Mouse (Mus musculus): ENCODE measurements around the gene Heyl. TPM values are rescaled to one million over a fixed set of nuclear protein-coding genes. Genes with fewer than 3 reads are reported as not detected.
"Not testable (repeated sequence)": the region's sequence is repeated elsewhere in the genome, so short reads cannot be mapped to it uniquely, and the experiment has no call there.

The Heyl gene
- polyA plus RNA-seq, 1 experiment from 2014 or later, result 5.6 TPM

- H3K4me1 ChIP-seq (ENCODE audit: control insufficient read depth, insufficient read depth, low read length), result peaks cover 19% of the 10 kb centered on the region
- peaks cover 24% of the 10 kb centered on the region for H3K36me3 ChIP-seq (ENCODE audit: control insufficient read depth, insufficient read depth, low read length)
- no peak overlapping the region for H3K27ac ChIP-seq (ENCODE audit: low read length)
- no peak for ATAC-seq
- WGBS, result 90% methylated on average over 12 of the region's 12 CpGs
- no peak overlapping the region for H3K4me2 ChIP-seq (ENCODE audit: low read length)
- H3K9me3 ChIP-seq (replicated peaks; ENCODE audit: control insufficient read depth, low read length, poor library complexity, severe bottlenecking), result no peaks in the 10 kb centered on the region
- no peak overlapping the region for H3K9ac ChIP-seq (ENCODE audit: low read depth, low read length)
- H3K27me3 ChIP-seq (ENCODE audit: control insufficient read depth, insufficient read depth, low read depth, low read length), result no peaks in the 10 kb centered on the region
- no peak overlapping the region for H3K4me3 ChIP-seq (ENCODE audit: low read depth, low read length)
Measured at GRCm38 (mm10) chr4:123289038-123289437, 55.7 kb downstream of the Heyl start.

DNA sequence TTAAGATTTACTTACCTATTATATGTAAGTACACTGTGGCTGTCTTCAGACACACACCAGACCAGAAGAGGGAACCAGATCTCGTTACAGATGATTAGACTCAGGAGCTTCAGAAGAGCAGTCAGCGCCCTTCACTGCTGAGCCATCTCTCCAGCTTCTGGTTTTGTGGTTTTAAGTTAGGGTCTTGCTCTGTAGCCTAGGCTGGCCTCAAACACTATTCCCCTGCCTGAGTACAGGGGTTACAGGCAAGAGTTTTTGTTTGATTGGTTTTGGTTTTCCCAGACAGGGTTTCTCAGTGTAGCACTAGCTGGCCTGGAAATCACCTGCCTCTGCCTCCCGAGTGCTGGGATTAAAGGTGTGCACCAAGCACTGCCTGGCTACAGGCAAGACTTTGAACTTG, 59.0 kb downstream of the Heyl start:
- peaks cover 45% of the 10 kb centered on the region for H3K36me3 ChIP-seq (ENCODE audit: control insufficient read depth, insufficient read depth, low read length)
- no peaks in the 10 kb centered on the region for H3K4me1 ChIP-seq (ENCODE audit: control insufficient read depth, insufficient read depth, low read length)
- H3K9ac ChIP-seq (ENCODE audit: low read depth, low read length), result no peak overlapping the region
- ATAC-seq, result no peak
- H3K4me3 ChIP-seq (ENCODE audit: low read depth, low read length), result no peak overlapping the region
- no peak overlapping the region for H3K4me2 ChIP-seq (ENCODE audit: low read length)
- H3K27me3 ChIP-seq (ENCODE audit: control insufficient read depth, insufficient read depth, low read depth, low read length), result no peaks in the 10 kb centered on the region
- WGBS, result 94% methylated on average over 3 of the region's 3 CpGs
- H3K9me3 ChIP-seq (replicated peaks; ENCODE audit: control insufficient read depth, low read length, poor library complexity, severe bottlenecking), result no peaks in the 10 kb centered on the region
- no peak overlapping the region for H3K27ac ChIP-seq (ENCODE audit: low read length)

DNA sequence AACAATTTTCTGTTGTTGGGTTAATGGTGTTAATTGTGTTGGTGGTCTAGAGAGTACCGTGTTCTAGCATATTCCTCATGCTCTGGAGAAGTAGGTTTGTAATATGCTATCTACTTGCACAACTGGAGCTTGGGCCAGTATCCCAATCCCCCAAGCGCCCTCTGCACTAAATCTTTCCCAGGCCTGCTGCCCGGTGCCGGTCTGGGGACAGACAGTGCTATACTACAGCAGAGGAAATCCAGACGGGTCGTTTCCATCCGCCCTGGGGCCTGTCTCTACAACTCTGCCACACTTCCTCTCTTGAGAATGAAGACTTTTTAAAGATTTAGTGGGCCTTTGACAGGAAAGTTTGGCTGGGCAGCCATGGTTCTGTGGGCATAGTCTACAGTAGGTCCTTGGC, 59.6 kb downstream of the Heyl start:
- no peaks in the 10 kb centered on the region for H3K9me3 ChIP-seq (replicated peaks; ENCODE audit: control insufficient read depth, low read length, poor library complexity, severe bottlenecking)
- H3K4me1 ChIP-seq (ENCODE audit: control insufficient read depth, insufficient read depth, low read length), result no peaks in the 10 kb centered on the region
- no peak overlapping the region for H3K27ac ChIP-seq (ENCODE audit: low read length)
- H3K27me3 ChIP-seq (ENCODE audit: control insufficient read depth, insufficient read depth, low read depth, low read length), result no peaks in the 10 kb centered on the region
- H3K36me3 ChIP-seq (ENCODE audit: control insufficient read depth, insufficient read depth, low read length), result peaks cover 46% of the 10 kb centered on the region
- no peak overlapping the region for H3K4me3 ChIP-seq (ENCODE audit: low read depth, low read length)
- 92% methylated on average over 7 of the region's 7 CpGs for WGBS
- H3K4me2 ChIP-seq (ENCODE audit: low read length), result no peak overlapping the region
- no peak for ATAC-seq
- no peak overlapping the region for H3K9ac ChIP-seq (ENCODE audit: low read depth, low read length)

DNA sequence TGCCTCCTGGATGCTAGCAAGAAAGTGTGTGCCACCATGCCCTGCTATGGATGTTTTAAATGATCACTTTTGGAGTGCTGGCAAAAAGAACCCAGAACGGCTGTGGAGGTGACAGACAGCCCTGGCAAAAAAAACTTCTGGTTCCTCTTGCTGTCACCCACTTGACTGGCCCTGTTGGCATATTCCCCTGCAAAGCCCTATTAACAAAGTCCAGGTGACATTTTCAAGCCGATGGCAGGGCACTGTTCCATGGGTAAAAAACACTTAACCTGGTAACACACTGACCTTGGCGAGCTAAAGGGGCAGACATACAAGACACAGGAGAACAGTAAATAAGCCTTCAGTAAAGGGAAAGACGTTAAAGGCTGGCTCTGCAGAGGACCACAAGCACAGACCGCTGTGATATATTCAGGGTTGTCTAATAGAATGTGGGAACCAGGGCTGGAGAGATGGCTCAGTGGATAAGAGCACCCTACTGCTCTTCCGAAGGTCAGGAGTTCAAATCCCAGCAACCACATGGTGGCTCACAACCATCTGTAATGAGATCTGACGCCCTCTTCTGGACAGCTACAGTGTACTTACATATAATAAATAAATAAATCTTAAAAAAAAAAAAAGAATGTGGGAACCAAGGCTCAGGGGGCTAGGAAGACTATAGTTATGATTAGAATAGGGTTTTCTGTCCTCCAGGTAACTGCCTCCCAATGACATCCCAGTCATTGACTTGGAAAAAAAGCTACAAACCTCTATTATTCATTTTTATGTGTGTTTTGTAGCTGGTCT, 60.5 kb downstream of the Heyl start:
- Histone ChIP-seq H3K4me1 (ENCODE audit: control insufficient read depth, insufficient read depth, low read length) (no peaks in the 10 kb centered on the region), H3K9me3 (replicated peaks; ENCODE audit: control insufficient read depth, low read length, poor library complexity, severe bottlenecking) (no peaks in the 10 kb centered on the region), H3K4me2 (ENCODE audit: low read length) (no peak overlapping the region), H3K27me3 (ENCODE audit: control insufficient read depth, insufficient read depth, low read depth, low read length) (no peaks in the 10 kb centered on the region), H3K27ac (ENCODE audit: low read length) (no peak overlapping the region), H3K36me3 (ENCODE audit: control insufficient read depth, insufficient read depth, low read length) (peaks cover 50% of the 10 kb centered on the region), H3K4me3 (ENCODE audit: low read depth, low read length) (no peak overlapping the region), H3K9ac (ENCODE audit: low read depth, low read length) (no peak overlapping the region)
- WGBS, result 85% methylated on average over 7 of the region's 7 CpGs
- no peak for ATAC-seq

GRCm38 (mm10) chr4:123295026-123295425, 61.7 kb downstream of the Heyl start:
- not testable (repeated sequence) for H3K4me2 ChIP-seq (ENCODE audit: low read length); H3K9ac ChIP-seq (ENCODE audit: low read depth, low read length); H3K4me3 ChIP-seq (ENCODE audit: low read depth, low read length); H3K4me1 ChIP-seq (ENCODE audit: control insufficient read depth, insufficient read depth, low read length); H3K27me3 ChIP-seq (ENCODE audit: control insufficient read depth, insufficient read depth, low read depth, low read length); H3K9me3 ChIP-seq (replicated peaks; ENCODE audit: control insufficient read depth, low read length, poor library complexity, severe bottlenecking); ATAC-seq; H3K27ac ChIP-seq (ENCODE audit: low read length)
- H3K36me3 ChIP-seq (ENCODE audit: control insufficient read depth, insufficient read depth, low read length), result peaks cover 46% of the 10 kb centered on the region
- 94% methylated on average over 15 of the region's 15 CpGs for WGBS

DNA sequence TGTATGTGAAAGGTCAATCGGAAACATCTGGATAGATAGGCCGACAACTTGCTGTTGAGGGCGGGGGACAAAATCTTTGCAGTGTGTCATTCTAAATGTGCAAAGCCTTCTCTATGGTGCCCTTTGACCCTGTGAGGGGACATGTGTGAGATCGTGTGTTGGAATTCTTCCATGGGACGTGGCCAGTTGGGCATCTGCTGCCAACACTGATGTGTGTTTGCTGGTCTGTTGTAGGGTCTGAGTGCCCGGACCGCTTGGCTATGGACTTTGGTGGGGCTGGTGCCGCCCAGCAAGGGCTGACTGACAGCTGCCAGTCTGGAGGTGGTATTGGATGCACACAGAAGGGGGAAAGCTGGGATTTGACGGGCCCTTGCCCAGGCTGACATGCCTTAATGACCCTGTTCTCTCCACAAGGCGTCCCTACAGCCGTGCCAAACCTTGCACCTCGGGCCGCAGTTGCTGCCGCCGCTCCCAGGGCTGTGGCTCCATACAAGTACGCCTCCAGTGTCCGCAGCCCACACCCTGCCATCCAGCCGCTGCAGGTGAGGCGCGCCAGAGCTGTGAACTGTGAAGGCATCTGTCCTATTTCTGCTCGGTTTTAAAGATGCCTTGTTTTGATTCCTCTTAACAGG, 62.3 kb downstream of the Heyl start:
- Histone ChIP-seq H3K4me3 (ENCODE audit: low read depth, low read length) (no peak overlapping the region), H3K4me1 (ENCODE audit: control insufficient read depth, insufficient read depth, low read length) (no peaks in the 10 kb centered on the region), H3K9ac (ENCODE audit: low read depth, low read length) (no peak overlapping the region), H3K36me3 (ENCODE audit: control insufficient read depth, insufficient read depth, low read length) (peaks cover 45% of the 10 kb centered on the region), H3K4me2 (ENCODE audit: low read length) (no peak overlapping the region), H3K27me3 (ENCODE audit: control insufficient read depth, insufficient read depth, low read depth, low read length) (no peaks in the 10 kb centered on the region), H3K9me3 (replicated peaks; ENCODE audit: control insufficient read depth, low read length, poor library complexity, severe bottlenecking) (no peaks in the 10 kb centered on the region), H3K27ac (ENCODE audit: low read length) (no peak overlapping the region)
- ATAC-seq, result no peak
- 94% methylated on average over 21 of the region's 21 CpGs for WGBS

DNA sequence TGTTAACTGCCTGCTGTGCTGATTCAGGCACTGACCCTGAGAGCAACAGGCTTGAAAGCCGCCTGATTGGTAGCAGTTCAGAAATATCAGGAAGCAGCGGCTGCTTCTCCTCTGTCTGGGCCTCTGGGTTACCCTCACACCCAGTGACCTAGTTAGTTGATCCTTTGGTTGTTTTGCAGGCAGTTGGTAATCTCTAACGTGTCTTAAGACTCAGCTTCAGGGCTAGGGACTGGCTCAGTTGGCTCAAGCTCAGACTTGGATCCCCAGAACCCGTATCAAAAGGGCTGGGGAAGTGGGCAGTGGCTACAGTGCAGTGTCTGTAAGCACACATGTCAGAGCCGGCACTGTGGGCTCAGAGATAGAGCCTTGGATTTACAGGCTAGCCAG, 62.8 kb downstream of the Heyl start:
- H3K36me3 ChIP-seq (ENCODE audit: control insufficient read depth, insufficient read depth, low read length), result peaks cover 42% of the 10 kb centered on the region
- no peaks in the 10 kb centered on the region for H3K9me3 ChIP-seq (replicated peaks; ENCODE audit: control insufficient read depth, low read length, poor library complexity, severe bottlenecking)
- 83% methylated on average over 5 of the region's 5 CpGs for WGBS
- H3K4me3 ChIP-seq (ENCODE audit: low read depth, low read length), result no peak overlapping the region
- no peak overlapping the region for H3K27ac ChIP-seq (ENCODE audit: low read length)
- H3K4me1 ChIP-seq (ENCODE audit: control insufficient read depth, insufficient read depth, low read length), result no peaks in the 10 kb centered on the region
- no peak overlapping the region for H3K9ac ChIP-seq (ENCODE audit: low read depth, low read length)
- no peak for ATAC-seq
- H3K4me2 ChIP-seq (ENCODE audit: low read length), result no peak overlapping the region
- no peaks in the 10 kb centered on the region for H3K27me3 ChIP-seq (ENCODE audit: control insufficient read depth, insufficient read depth, low read depth, low read length)

DNA sequence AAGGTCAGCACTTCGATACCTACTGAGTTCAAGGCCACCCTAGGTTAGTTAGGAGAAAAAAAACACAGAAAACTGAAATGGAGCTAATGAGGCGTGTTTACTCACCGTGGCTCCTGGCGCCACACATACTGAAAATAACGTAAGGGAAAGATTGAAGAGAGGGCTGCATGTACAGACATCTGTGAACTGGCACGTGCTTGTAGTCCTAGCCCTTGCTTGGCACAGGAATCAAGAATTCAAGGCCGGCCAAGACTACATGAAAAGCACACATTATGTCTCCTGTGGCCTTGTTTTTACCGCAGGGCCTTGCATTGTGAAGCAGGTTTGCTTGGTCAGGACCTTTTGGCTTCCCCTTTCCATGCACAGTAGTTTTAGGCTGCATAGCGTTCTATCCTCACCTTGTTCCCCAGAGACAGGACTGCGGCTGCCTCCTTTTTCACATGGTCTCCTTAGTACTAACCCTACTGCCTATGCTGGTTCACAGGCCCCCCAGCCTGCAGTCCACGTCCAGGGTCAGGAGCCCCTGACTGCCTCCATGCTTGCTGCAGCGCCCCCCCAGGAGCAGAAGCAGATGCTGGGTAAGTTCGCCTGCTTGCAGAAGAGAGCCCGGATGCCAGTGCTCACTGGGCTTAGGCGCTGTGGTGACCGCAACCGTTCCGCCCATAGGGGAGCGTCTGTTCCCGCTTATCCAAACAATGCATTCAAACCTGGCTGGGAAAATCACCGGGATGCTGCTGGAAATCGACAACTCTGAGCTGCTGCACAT, 64.0 kb downstream of the Heyl start:
- ATAC-seq, result no peak
- Histone ChIP-seq H3K9me3 (replicated peaks; ENCODE audit: control insufficient read depth, low read length, poor library complexity, severe bottlenecking) (no peaks in the 10 kb centered on the region), H3K9ac (ENCODE audit: low read depth, low read length) (no peak overlapping the region), H3K4me1 (ENCODE audit: control insufficient read depth, insufficient read depth, low read length) (no peaks in the 10 kb centered on the region), H3K4me2 (ENCODE audit: low read length) (no peak overlapping the region), H3K27ac (ENCODE audit: low read length) (no peak overlapping the region), H3K36me3 (ENCODE audit: control insufficient read depth, insufficient read depth, low read length) (peaks cover 44% of the 10 kb centered on the region), H3K27me3 (ENCODE audit: control insufficient read depth, insufficient read depth, low read depth, low read length) (no peaks in the 10 kb centered on the region), H3K4me3 (ENCODE audit: low read depth, low read length) (no peak overlapping the region)
- WGBS, result 89% methylated on average over 22 of the region's 22 CpGs

GRCm38 (mm10) chr4:123298226-123298625, 64.9 kb downstream of the Heyl start:
- H3K9ac ChIP-seq (ENCODE audit: low read depth, low read length), result no peak overlapping the region
- no peak overlapping the region for H3K27ac ChIP-seq (ENCODE audit: low read length)
- H3K4me1 ChIP-seq (ENCODE audit: control insufficient read depth, insufficient read depth, low read length), result no peaks in the 10 kb centered on the region
- no peak overlapping the region for H3K4me2 ChIP-seq (ENCODE audit: low read length)
- H3K36me3 ChIP-seq (ENCODE audit: control insufficient read depth, insufficient read depth, low read length), result peaks cover 43% of the 10 kb centered on the region
- 91% methylated on average over 4 of the region's 4 CpGs for WGBS
- H3K9me3 ChIP-seq (replicated peaks; ENCODE audit: control insufficient read depth, low read length, poor library complexity, severe bottlenecking), result no peaks in the 10 kb centered on the region
- no peak overlapping the region for H3K4me3 ChIP-seq (ENCODE audit: low read depth, low read length)
- no peak for ATAC-seq
- H3K27me3 ChIP-seq (ENCODE audit: control insufficient read depth, insufficient read depth, low read depth, low read length), result no peaks in the 10 kb centered on the region

All from midbrain, embryonic 16.5 days (tissue).